Mouse (Mus musculus) liver, embryonic 13.5 days (tissue): ENCODE data around the gene Rnf220. TPM values are rescaled to one million over a fixed set of nuclear protein-coding genes. Genes with fewer than 3 reads are reported as not detected.

Experiments
- ATAC-seq: fragments of 200-750 bp; cut with Nextera tagmentation; 2 replicates; pipeline ENCODE4 v1.8.0; 2017; ENCODE audit warnings: low read depth, mild to moderate bottlenecking, moderate number of reproducible peaks, moderate library complexity
- DNase-seq: peaks from one replicate; pipeline ENCODE4 v3.0.0; 2022
- H3K27ac ChIP-seq: fragments of 300-500 bp; sonication (generic); 2 replicates; pipeline ENCODE4 v1.5.1; 2015; ENCODE audit warnings: moderate library complexity, mild to moderate bottlenecking, inconsistent platforms
- H3K27me3 ChIP-seq: fragments of 300-500 bp; sonication (generic); 2 replicates; pipeline ENCODE4 v1.6.1; 2015; ENCODE audit warnings: mild to moderate bottlenecking, inconsistent platforms
- H3K36me3 ChIP-seq: fragments of 300-500 bp; sonication (generic); 2 replicates; pipeline ENCODE4 v1.6.1; 2015; ENCODE audit warnings: mild to moderate bottlenecking, inconsistent platforms
- H3K4me1 ChIP-seq: fragments of 300-500 bp; sonication (generic); replicated peaks from 2 replicates; pipeline ENCODE4 v1.6.1; 2015; ENCODE audit warnings: inconsistent platforms
- H3K4me2 ChIP-seq: fragments of 300-500 bp; sonication (generic); 2 replicates; pipeline ENCODE4 v1.6.1; 2015; ENCODE audit warnings: inconsistent platforms, mild to moderate bottlenecking, moderate library complexity
- H3K4me3 ChIP-seq: fragments of 300-500 bp; sonication (generic); replicated peaks from 2 replicates; pipeline ENCODE4 v1.5.1; 2015; ENCODE audit warnings: mild to moderate bottlenecking, inconsistent platforms
- H3K9ac ChIP-seq: fragments of 300-500 bp; sonication (generic); 2 replicates; pipeline ENCODE4 v1.6.1; 2015; ENCODE audit warnings: mild to moderate bottlenecking, inconsistent platforms
- H3K9me3 ChIP-seq: fragments of 300-500 bp; sonication (generic); replicated peaks from 2 replicates; pipeline ENCODE4 v1.6.1; 2016; ENCODE audit warnings: inconsistent platforms
- WGBS: fragments of 180-500 bp; shearing (Covaris S2); methylation state at CpG from one replicate; pipeline ENCODE4 v1.1.7; 2015; ENCODE audit not compliant: insufficient replicate concordance; 5-methylcytosine and 5-hydroxymethylcytosine counted together
- polyA plus RNA-seq: library from polyadenylated mRNA; unstranded; fragments of >200 nt; fragmentation: Nextera tagmentation; extraction: Ambion mirVana; gene quantifications from 2 replicates; pipeline ENCODE4 v1.2.1, GENCODE M21; 2015

Rnf220 gene
- polyA plus RNA-seq, 1 experiment from 2014 or later = 31.6 TPM

GRCm38 (mm10) chr4:117330132-117330531 lies 166.7 kb downstream of the Rnf220 start:
- DNase-seq (no peak), ATAC-seq (no peak)
- H3K9ac ChIP-seq = no peak overlapping the region
- WGBS = 78% methylated on average over 3 of the region's 3 CpGs
- H3K9me3 ChIP-seq = no peaks in the 10 kb centered on the region
- no peaks in the 10 kb centered on the region for H3K4me1 ChIP-seq
- H3K27me3 ChIP-seq = peaks cover 4% of the 10 kb centered on the region; the same call in 1 of the 2 replicates
- no peak overlapping the region for H3K27ac ChIP-seq
- no peak overlapping the region for H3K4me3 ChIP-seq
- H3K4me2 ChIP-seq = no peak overlapping the region
- no peaks in the 10 kb centered on the region for H3K36me3 ChIP-seq

- Histone ChIP-seq H3K4me1 (no peaks in the 10 kb centered on the region; the same call in 1 of the 2 replicates), H3K9me3 (no peaks in the 10 kb centered on the region), H3K4me3 (no peak overlapping the region), H3K9ac (no peak overlapping the region), H3K4me2 (no peak overlapping the region), H3K27me3 (peaks cover 20% of the 10 kb centered on the region), H3K36me3 (no peaks in the 10 kb centered on the region), H3K27ac (no peak overlapping the region)
- no peak for DNase-seq
- WGBS = 62% methylated on average over 3 of the region's 3 CpGs
- no peak for ATAC-seq
These were observed 169.9 kb downstream of the Rnf220 start for GRCm38 (mm10) chr4:117326915-117327314.

GRCm38 (mm10) chr4:117325076-117325475 lies 171.8 kb downstream of the Rnf220 start:
- DNase-seq = no peak
- no peak for ATAC-seq
- no peaks in the 10 kb centered on the region for H3K9me3 ChIP-seq
- no peak overlapping the region for H3K4me3 ChIP-seq
- H3K9ac ChIP-seq = no peak overlapping the region
- H3K36me3 ChIP-seq = no peaks in the 10 kb centered on the region
- no peak overlapping the region for H3K4me2 ChIP-seq
- H3K4me1 ChIP-seq = peaks cover 10% of the 10 kb centered on the region
- WGBS = 53% methylated on average over 2 of the region's 2 CpGs
- peaks cover 38% of the 10 kb centered on the region for H3K27me3 ChIP-seq
- H3K27ac ChIP-seq = no peak overlapping the region

- no peak overlapping the region for H3K27ac ChIP-seq
- H3K27me3 ChIP-seq = peaks cover 49% of the 10 kb centered on the region
- H3K4me2 ChIP-seq = no peak overlapping the region
- H3K9ac ChIP-seq = no peak overlapping the region
- peaks cover 10% of the 10 kb centered on the region for H3K4me1 ChIP-seq
- H3K4me3 ChIP-seq = no peak overlapping the region
- H3K36me3 ChIP-seq = no peaks in the 10 kb centered on the region
- 25% methylated on average over 14 of the region's 14 CpGs for WGBS
- DNase-seq (peak; percentile 14), ATAC-seq (no peak)
- no peaks in the 10 kb centered on the region for H3K9me3 ChIP-seq
These were observed 173.1 kb downstream of the Rnf220 start for GRCm38 (mm10) chr4:117323515-117324344.

GRCm38 (mm10) chr4:117321011-117321410 lies 175.8 kb downstream of the Rnf220 start:
- 24% methylated on average over 5 of the region's 5 CpGs for WGBS
- no peak for DNase-seq
- H3K4me2 ChIP-seq = no peak overlapping the region
- H3K36me3 ChIP-seq = no peaks in the 10 kb centered on the region
- H3K27me3 ChIP-seq = peaks cover 75% of the 10 kb centered on the region
- peak; percentile 48; the same call in 1 of the 2 replicates for ATAC-seq
- no peaks in the 10 kb centered on the region for H3K9me3 ChIP-seq
- H3K9ac ChIP-seq = no peak overlapping the region
- H3K27ac ChIP-seq = no peak overlapping the region
- H3K4me1 ChIP-seq = peaks cover 10% of the 10 kb centered on the region
- no peak overlapping the region for H3K4me3 ChIP-seq

- Histone ChIP-seq H3K27ac (no peak overlapping the region), H3K36me3 (no peaks in the 10 kb centered on the region), H3K9ac (no peak overlapping the region), H3K4me3 (no peak overlapping the region), H3K4me1 (peaks cover 31% of the 10 kb centered on the region), H3K27me3 (peaks cover 96% of the 10 kb centered on the region), H3K4me2 (no peak overlapping the region), H3K9me3 (no peaks in the 10 kb centered on the region)
- DNase-seq (no peak), ATAC-seq (no peak)
- 65% methylated on average over 9 of the region's 9 CpGs for WGBS
These were observed 178.3 kb downstream of the Rnf220 start for GRCm38 (mm10) chr4:117318508-117318907.

GRCm38 (mm10) chr4:117317701-117318190 lies 179.1 kb downstream of the Rnf220 start:
- no peaks in the 10 kb centered on the region for H3K36me3 ChIP-seq
- H3K9me3 ChIP-seq = no peaks in the 10 kb centered on the region
- ATAC-seq (no peak), DNase-seq (no peak)
- H3K4me1 ChIP-seq = peaks cover 39% of the 10 kb centered on the region
- H3K9ac ChIP-seq = no peak overlapping the region
- peaks cover 89% of the 10 kb centered on the region for H3K27me3 ChIP-seq
- H3K4me3 ChIP-seq = no peak overlapping the region
- no peak overlapping the region for H3K27ac ChIP-seq
- WGBS = 43% methylated on average over 18 of the region's 18 CpGs
- H3K4me2 ChIP-seq = no peak overlapping the region

GRCm38 (mm10) chr4:117316800-117317199 lies 180.1 kb downstream of the Rnf220 start:
- Histone ChIP-seq H3K27ac (no peak overlapping the region), H3K36me3 (no peaks in the 10 kb centered on the region), H3K4me3 (no peak overlapping the region), H3K27me3 (peaks cover 81% of the 10 kb centered on the region), H3K4me1 (peaks cover 48% of the 10 kb centered on the region), H3K9me3 (no peaks in the 10 kb centered on the region), H3K4me2 (no peak overlapping the region), H3K9ac (no peak overlapping the region)
- ATAC-seq = no peak
- 56% methylated on average over 6 of the region's 6 CpGs for WGBS
- no peak for DNase-seq

GRCm38 (mm10) chr4:117314849-117315500 lies 181.9 kb downstream of the Rnf220 start:
- no peaks in the 10 kb centered on the region for H3K36me3 ChIP-seq
- no peak overlapping the region for H3K4me2 ChIP-seq
- H3K27ac ChIP-seq = no peak overlapping the region
- 81% methylated on average over 16 of the region's 16 CpGs for WGBS
- H3K4me3 ChIP-seq = no peak overlapping the region
- no peaks in the 10 kb centered on the region for H3K9me3 ChIP-seq
- H3K27me3 ChIP-seq = peaks cover 63% of the 10 kb centered on the region
- ATAC-seq = no peak
- DNase-seq = no peak
- no peak overlapping the region for H3K9ac ChIP-seq
- H3K4me1 ChIP-seq = peaks cover 52% of the 10 kb centered on the region

- peaks cover 52% of the 10 kb centered on the region for H3K4me1 ChIP-seq
- peaks cover 44% of the 10 kb centered on the region for H3K27me3 ChIP-seq
- no peaks in the 10 kb centered on the region for H3K36me3 ChIP-seq
- ATAC-seq (peak; percentile 36), DNase-seq (peak; percentile 60)
- H3K9me3 ChIP-seq = no peaks in the 10 kb centered on the region
- 9% methylated on average over 4 of the region's 4 CpGs for WGBS
- H3K4me2 ChIP-seq = peak overlapping the region; percentile 79
- H3K4me3 ChIP-seq = peak overlapping the region; percentile 58
- H3K27ac ChIP-seq = peak overlapping the region; percentile 99
- peak overlapping the region; percentile 71 for H3K9ac ChIP-seq
These were observed 183.8 kb downstream of the Rnf220 start for GRCm38 (mm10) chr4:117313085-117313424.

GRCm38 (mm10) chr4:117312416-117313084 lies 184.3 kb downstream of the Rnf220 start:
- Histone ChIP-seq H3K27me3 (peaks cover 41% of the 10 kb centered on the region), H3K9me3 (no peaks in the 10 kb centered on the region), H3K4me2 (peak overlapping the region; percentile 79), H3K4me1 (peaks cover 52% of the 10 kb centered on the region), H3K4me3 (peak overlapping the region; percentile 58), H3K9ac (peak overlapping the region; percentile 71), H3K27ac (peak overlapping the region; percentile 99), H3K36me3 (no peaks in the 10 kb centered on the region)
- ATAC-seq (peak; percentile 98), DNase-seq (peak; percentile 87)
- WGBS = 5% methylated on average over 26 of the region's 26 CpGs
